Mouse (Mus musculus): ENCODE results near the gene Cbfb. TPM values are rescaled to one million over a fixed set of nuclear protein-coding genes. Genes with fewer than 3 reads are reported as not detected.

Cbfb gene
- polyA plus RNA-seq (2015; fragmentation: Nextera tagmentation; extraction: Ambion mirVana): 59.9 and 63.5 TPM in 2 replicates

DNA sequence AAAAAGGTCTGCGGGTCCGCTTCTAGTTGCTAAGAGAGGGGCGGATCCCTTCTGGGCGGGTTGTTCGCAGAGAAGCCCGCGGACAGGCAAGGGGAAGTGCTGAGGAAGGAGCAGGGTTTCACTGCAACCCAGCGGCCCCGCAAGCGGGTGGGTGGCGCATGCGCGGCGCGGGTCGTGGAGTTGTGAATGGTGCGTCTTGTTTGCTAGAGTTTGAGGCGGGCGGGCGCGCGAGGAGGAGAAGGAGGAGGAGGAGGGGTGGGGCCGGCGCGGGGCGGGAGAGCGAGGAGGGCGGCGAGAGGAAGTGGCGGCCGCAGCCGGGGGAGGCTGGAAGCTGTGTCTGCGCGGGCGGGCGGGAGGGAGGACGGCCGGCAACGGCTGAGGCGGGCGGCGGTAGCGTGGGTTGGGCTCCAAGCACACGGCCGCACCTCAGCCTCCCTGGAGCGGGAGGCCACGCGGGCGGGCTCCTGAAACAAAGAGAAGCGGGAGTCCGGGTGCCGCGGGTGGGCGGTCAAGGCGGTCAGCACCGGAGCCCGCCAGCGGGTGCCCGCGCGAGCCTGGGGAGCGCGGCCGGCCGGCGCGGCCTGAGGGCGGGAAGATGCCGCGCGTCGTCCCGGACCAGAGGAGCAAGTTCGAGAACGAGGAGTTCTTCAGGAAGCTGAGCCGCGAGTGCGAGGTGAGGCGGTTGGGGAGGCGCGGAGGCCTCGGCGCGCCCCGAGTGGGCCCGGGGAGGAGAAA is at the start of gene Cbfb:
Gene Cbfb (plus strand): TSS at position 294 of the 735 bp plus-strand sequence.
- Histone ChIP-seq H3K9me3 (ENCODE audit: low read length) (no peaks in the 10 kb centered on the region), H3K36me3 (ENCODE audit: insufficient read depth, low read length) (no peaks in the 10 kb centered on the region), H3K4me1 (ENCODE audit: insufficient read depth, low read length) (peaks cover 15% of the 10 kb centered on the region), H3K27ac (ENCODE audit: low read length) (peak within 1 kb of the TSS; percentile 99), H3K9ac (replicated peaks; ENCODE audit: low read length) (peak within 1 kb of the TSS; percentile 98), H3K4me2 (replicated peaks; ENCODE audit: low read depth, low read length) (peak within 1 kb of the TSS; percentile 54), H3K4me3 (ENCODE audit: low read length) (peak within 1 kb of the TSS; percentile 96), H3K27me3 (ENCODE audit: insufficient read depth, low read length) (no peaks in the 10 kb centered on the region)
- under 1% methylated on average over 55 of the region's 86 CpGs for WGBS
- ATAC-seq (ENCODE audit: low FRiP score, low TSS enrichment): peak; percentile 97

DNA sequence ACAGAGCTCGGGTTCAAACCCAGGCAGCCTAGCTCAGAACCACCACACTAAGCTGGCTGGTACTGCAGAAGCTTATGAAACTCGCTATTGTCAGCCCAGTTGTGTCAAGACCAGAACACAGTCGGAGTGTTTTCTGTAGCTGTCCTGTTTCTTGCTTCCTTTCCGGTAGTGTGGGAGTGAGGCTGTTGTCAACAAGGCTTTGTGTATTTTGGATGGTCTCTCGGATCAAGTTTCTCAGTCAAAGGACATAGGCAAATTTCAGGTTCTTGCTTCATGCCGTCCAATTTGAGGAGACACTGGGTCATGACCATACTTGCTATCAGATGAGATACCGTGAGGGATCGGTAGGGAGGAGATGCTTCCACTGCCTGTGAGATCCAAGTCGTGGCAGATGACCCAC is 40.6 kb upstream of the Cbfb start:
- no peak overlapping the region for H3K4me3 ChIP-seq (ENCODE audit: low read length)
- no peaks in the 10 kb centered on the region for H3K27me3 ChIP-seq (ENCODE audit: insufficient read depth, low read length)
- no peak for ATAC-seq (ENCODE audit: low FRiP score, low TSS enrichment)
- 70% methylated on average over 9 of the region's 9 CpGs for WGBS
- no peaks in the 10 kb centered on the region for H3K4me1 ChIP-seq (ENCODE audit: insufficient read depth, low read length)
- H3K36me3 ChIP-seq (ENCODE audit: insufficient read depth, low read length): no peaks in the 10 kb centered on the region
- H3K9ac ChIP-seq (replicated peaks; ENCODE audit: low read length): no peak overlapping the region
- H3K9me3 ChIP-seq (ENCODE audit: low read length): no peaks in the 10 kb centered on the region
- no peak overlapping the region for H3K4me2 ChIP-seq (replicated peaks; ENCODE audit: low read depth, low read length)
- H3K27ac ChIP-seq (ENCODE audit: low read length): no peak overlapping the region

DNA sequence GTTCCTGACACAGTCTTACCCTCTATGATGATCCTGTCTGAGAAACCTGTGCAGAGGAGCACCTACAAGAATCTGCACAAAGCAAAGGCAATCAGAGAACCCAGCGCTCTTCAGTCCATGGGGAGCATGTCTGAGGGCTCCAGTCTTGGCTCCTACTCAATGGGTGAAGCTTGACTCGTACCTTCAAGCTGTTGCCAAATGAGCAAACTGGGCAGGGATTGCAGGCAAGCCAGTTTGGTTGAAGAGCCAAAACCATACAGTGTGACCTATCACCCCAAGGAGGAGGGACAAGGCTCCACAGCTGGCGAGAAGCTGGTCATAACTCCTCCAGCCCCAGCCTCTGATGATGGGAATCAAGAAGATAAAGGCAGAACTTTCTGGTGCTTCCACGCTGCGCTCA is 39.0 kb upstream of the Cbfb start, which contains the start of gene Ces4a:
Gene Ces4a (plus strand): TSS at position 292 of the 400 bp plus-strand sequence.
- WGBS: 81% methylated on average over 5 of the region's 5 CpGs
- no peak for ATAC-seq (ENCODE audit: low FRiP score, low TSS enrichment)
- no peaks in the 10 kb centered on the region for H3K4me1 ChIP-seq (ENCODE audit: insufficient read depth, low read length)
- H3K36me3 ChIP-seq (ENCODE audit: insufficient read depth, low read length): no peaks in the 10 kb centered on the region
- H3K4me3 ChIP-seq (ENCODE audit: low read length): no peak within 1 kb of the TSS
- no peak within 1 kb of the TSS for H3K4me2 ChIP-seq (replicated peaks; ENCODE audit: low read depth, low read length)
- no peak within 1 kb of the TSS for H3K27ac ChIP-seq (ENCODE audit: low read length)
- no peak within 1 kb of the TSS for H3K9ac ChIP-seq (replicated peaks; ENCODE audit: low read length)
- no peaks in the 10 kb centered on the region for H3K9me3 ChIP-seq (ENCODE audit: low read length)
- no peaks in the 10 kb centered on the region for H3K27me3 ChIP-seq (ENCODE audit: insufficient read depth, low read length)

DNA sequence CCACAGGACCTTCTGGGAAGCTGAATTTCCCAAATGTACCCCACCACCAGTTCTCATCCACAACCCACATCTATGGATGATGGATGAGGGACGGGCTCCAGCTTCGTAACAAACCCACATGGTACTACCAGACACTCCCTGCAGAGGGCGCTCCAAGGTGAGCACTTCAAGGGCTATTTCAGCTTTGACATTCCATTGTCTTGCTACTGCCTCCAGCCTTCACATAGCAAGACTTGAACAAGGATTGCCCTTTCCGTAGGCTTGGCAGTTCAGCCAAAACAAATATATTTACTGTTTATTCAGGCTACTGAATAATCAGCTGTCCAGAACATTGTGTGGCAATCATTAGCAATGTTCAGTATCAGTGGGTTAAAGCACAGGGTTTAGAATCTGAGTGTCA is 32.1 kb upstream of the Cbfb start:
- no peaks in the 10 kb centered on the region for H3K27me3 ChIP-seq (ENCODE audit: insufficient read depth, low read length)
- H3K9me3 ChIP-seq (ENCODE audit: low read length): no peaks in the 10 kb centered on the region
- no peak overlapping the region for H3K4me2 ChIP-seq (replicated peaks; ENCODE audit: low read depth, low read length)
- ATAC-seq (ENCODE audit: low FRiP score, low TSS enrichment): 0 out of 2 replicates have a peak, but pooled peaks have one; percentile 12
- H3K4me1 ChIP-seq (ENCODE audit: insufficient read depth, low read length): no peaks in the 10 kb centered on the region
- H3K4me3 ChIP-seq (ENCODE audit: low read length): no peak overlapping the region
- WGBS: 21% methylated on average over 4 of the region's 4 CpGs
- no peaks in the 10 kb centered on the region for H3K36me3 ChIP-seq (ENCODE audit: insufficient read depth, low read length)
- no peak overlapping the region for H3K27ac ChIP-seq (ENCODE audit: low read length)
- H3K9ac ChIP-seq (replicated peaks; ENCODE audit: low read length): no peak overlapping the region

DNA sequence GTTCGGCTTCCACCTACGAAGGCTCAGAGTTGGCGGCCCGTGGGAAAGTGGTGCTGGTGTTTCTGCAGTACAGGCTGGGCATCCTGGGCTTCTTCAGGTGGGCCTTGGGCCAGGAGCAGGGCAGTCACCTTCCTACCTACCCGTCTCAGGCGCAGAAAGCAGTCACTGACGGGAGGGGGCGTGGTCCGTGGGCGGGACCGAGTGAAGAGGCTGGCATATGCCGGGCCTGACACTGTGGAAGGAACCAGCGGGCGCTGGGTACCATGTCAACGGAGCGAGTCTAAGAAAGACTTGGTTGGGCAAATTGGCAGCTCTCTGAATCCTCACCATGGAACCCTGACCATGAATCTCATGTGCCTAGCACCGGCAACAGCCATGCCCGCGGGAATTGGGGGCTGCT is 28.1 kb upstream of the Cbfb start:
- Histone ChIP-seq H3K4me2 (replicated peaks; ENCODE audit: low read depth, low read length) (0 out of 2 replicates have a peak overlapping the region, but pooled peaks have one; percentile 20), H3K9me3 (ENCODE audit: low read length) (no peaks in the 10 kb centered on the region), H3K27ac (ENCODE audit: low read length) (no peak overlapping the region), H3K27me3 (ENCODE audit: insufficient read depth, low read length) (no peaks in the 10 kb centered on the region), H3K9ac (replicated peaks; ENCODE audit: low read length) (no peak overlapping the region), H3K4me3 (ENCODE audit: low read length) (peak overlapping the region; percentile 2; the same call in 1 of the 2 replicates), H3K4me1 (ENCODE audit: insufficient read depth, low read length) (no peaks in the 10 kb centered on the region), H3K36me3 (ENCODE audit: insufficient read depth, low read length) (no peaks in the 10 kb centered on the region)
- no peak for ATAC-seq (ENCODE audit: low FRiP score, low TSS enrichment)
- WGBS: 39% methylated on average over 19 of the region's 19 CpGs

DNA sequence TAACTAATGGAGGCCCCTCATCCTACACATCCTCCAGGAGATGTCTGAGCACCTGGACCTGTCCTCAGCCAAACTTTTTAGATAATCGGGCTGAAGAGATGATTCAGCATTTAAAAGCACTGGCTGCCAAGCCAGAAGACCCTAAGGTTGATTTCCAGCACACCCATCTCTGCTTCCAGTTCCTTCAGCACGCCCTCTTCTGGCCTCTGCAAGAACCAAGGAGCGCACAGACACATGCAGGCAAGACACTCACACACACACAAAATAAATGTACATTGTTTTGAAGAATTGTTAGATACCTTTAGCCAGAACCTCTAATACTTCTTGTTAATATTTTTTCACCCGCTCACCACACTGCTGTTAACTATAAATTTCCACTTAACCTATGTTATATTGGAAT is 18.8 kb upstream of the Cbfb start:
- ATAC-seq (ENCODE audit: low FRiP score, low TSS enrichment): no peak
- Histone ChIP-seq H3K27me3 (ENCODE audit: insufficient read depth, low read length) (no peaks in the 10 kb centered on the region), H3K4me2 (replicated peaks; ENCODE audit: low read depth, low read length) (no peak overlapping the region), H3K4me3 (ENCODE audit: low read length) (no peak overlapping the region), H3K9me3 (ENCODE audit: low read length) (no peaks in the 10 kb centered on the region), H3K27ac (ENCODE audit: low read length) (no peak overlapping the region), H3K36me3 (ENCODE audit: insufficient read depth, low read length) (no peaks in the 10 kb centered on the region), H3K4me1 (ENCODE audit: insufficient read depth, low read length) (peaks cover 13% of the 10 kb centered on the region), H3K9ac (replicated peaks; ENCODE audit: low read length) (no peak overlapping the region)
- WGBS: 73% methylated on average over 4 of the region's 4 CpGs

DNA sequence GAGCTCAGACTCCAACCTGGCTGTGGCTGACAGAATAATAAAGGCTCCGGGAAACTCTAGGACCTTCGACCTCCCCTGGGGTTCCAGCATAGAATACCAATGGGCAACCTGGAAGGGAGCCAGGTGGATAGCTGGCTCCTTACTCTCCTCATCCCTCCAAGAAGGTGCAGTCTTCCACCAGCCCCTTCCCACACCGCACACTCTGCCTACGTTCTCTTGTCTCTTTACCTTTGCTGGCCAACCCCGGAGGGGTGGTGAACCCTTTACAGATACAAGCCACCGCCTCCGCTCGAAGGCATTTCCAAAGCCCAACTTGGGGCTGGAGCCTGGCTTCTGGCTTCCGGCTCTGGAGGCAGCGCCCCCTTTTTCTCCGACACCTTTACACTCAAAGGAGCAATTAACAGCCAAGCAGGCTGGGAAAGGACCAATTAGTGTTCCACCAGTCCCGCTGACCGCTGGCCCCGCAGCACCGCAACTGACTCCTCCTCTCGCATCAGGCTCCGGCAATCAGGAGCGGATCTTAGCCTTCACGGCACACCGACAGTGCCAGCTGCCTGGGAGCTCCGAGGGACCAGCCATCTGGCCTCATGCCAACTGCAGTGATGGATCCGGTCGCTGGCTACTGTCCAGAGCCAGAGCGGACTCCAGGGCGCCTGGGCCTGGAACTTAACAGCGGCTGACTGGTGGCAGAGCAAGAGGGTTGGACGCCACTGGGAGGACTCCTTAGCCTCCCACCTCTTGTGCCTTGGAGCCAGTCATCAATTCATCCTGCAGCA is 17.7 kb upstream of the Cbfb start:
- Histone ChIP-seq H3K4me2 (replicated peaks; ENCODE audit: low read depth, low read length) (peak overlapping the region; percentile 70), H3K9me3 (ENCODE audit: low read length) (no peaks in the 10 kb centered on the region), H3K4me3 (ENCODE audit: low read length) (peak overlapping the region; percentile 37), H3K27ac (ENCODE audit: low read length) (no peak overlapping the region), H3K36me3 (ENCODE audit: insufficient read depth, low read length) (no peaks in the 10 kb centered on the region), H3K27me3 (ENCODE audit: insufficient read depth, low read length) (no peaks in the 10 kb centered on the region), H3K4me1 (ENCODE audit: insufficient read depth, low read length) (peaks cover 13% of the 10 kb centered on the region), H3K9ac (replicated peaks; ENCODE audit: low read length) (peak overlapping the region; percentile 60)
- peak; percentile 85 for ATAC-seq (ENCODE audit: low FRiP score, low TSS enrichment)
- WGBS: 1% methylated on average over 27 of the region's 27 CpGs

DNA sequence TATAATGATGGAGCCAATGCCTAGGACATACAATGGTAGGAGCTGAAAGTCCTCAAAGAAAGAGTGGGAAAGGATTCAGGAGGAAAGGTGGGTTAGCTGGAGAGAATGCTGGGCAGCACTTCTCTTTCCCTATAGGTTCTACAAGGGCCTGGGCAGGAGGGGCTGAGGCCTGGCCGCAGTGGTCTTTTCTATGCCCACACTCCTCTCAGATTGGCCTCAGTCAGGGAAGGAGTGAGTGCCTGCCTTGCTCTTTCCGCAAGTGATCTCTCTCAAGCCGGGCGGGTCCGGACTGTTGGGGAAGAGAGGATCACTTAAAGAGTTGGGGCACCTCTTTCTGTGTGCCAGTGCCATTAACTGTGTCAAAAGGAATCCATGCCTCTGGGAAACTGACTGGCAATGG is 16.2 kb upstream of the Cbfb start:
- Histone ChIP-seq H3K9ac (replicated peaks; ENCODE audit: low read length) (no peak overlapping the region), H3K4me1 (ENCODE audit: insufficient read depth, low read length) (peaks cover 13% of the 10 kb centered on the region), H3K9me3 (ENCODE audit: low read length) (no peaks in the 10 kb centered on the region), H3K4me3 (ENCODE audit: low read length) (no peak overlapping the region), H3K27me3 (ENCODE audit: insufficient read depth, low read length) (no peaks in the 10 kb centered on the region), H3K36me3 (ENCODE audit: insufficient read depth, low read length) (no peaks in the 10 kb centered on the region), H3K27ac (ENCODE audit: low read length) (no peak overlapping the region), H3K4me2 (replicated peaks; ENCODE audit: low read depth, low read length) (no peak overlapping the region)
- 90% methylated on average over 5 of the region's 5 CpGs for WGBS
- ATAC-seq (ENCODE audit: low FRiP score, low TSS enrichment): no peak

DNA sequence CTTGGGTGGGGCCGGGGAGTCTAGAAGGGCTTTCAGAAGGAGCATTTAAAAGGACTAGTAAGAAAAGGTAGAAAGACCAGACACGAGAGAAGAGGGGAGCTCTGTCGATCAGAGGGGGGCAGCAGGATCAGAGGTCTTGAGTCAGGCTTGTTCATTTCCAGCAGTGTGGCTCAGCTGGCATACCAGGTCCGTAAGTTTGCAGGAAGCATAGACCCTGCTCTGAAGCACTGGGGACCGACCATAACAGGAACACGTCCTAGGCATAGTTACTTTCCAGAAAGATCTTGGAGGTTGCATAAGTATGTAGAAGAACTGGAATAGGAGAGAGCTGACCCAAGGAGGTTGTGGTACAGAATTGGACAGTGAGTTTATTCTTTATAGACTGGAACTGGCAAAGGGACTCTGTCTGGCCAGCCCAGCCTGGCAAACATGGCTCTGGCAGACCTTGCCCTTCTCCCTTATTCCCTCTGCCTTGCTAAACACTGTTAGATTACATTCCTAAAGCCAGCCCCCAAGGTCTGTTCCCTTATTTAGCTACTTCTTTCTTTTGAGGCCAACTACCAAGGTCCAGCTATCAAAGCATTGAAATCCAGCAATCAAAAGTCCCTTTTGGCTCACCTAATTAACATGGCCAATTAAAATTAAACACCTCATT is 15.3 kb upstream of the Cbfb start:
- 88% methylated on average over 6 of the region's 6 CpGs for WGBS
- Histone ChIP-seq H3K4me2 (replicated peaks; ENCODE audit: low read depth, low read length) (no peak overlapping the region), H3K9me3 (ENCODE audit: low read length) (no peaks in the 10 kb centered on the region), H3K9ac (replicated peaks; ENCODE audit: low read length) (no peak overlapping the region), H3K36me3 (ENCODE audit: insufficient read depth, low read length) (no peaks in the 10 kb centered on the region), H3K4me3 (ENCODE audit: low read length) (no peak overlapping the region), H3K27me3 (ENCODE audit: insufficient read depth, low read length) (no peaks in the 10 kb centered on the region), H3K4me1 (ENCODE audit: insufficient read depth, low read length) (peaks cover 13% of the 10 kb centered on the region), H3K27ac (ENCODE audit: low read length) (no peak overlapping the region)
- ATAC-seq (ENCODE audit: low FRiP score, low TSS enrichment): no peak

Measured in kidney, embryonic 16.5 days (tissue).